Mouse (Mus musculus) megakaryocyte, embryonic 14.5 days (primary cell): ENCODE data around the gene Foxb1.

Source experiments
- FLI1 ChIP-seq: IDR thresholded peaks from 2 replicates; pipeline ENCODE4 v1.6.1; 2012; ENCODE audit warnings: low read length, inconsistent platforms, mixed read lengths
- GATA1 ChIP-seq: IDR thresholded peaks from 3 replicates; pipeline ENCODE4 v1.6.1; 2012; ENCODE audit warnings: mixed read lengths, low read length, inconsistent platforms, borderline replicate concordance

DNA sequence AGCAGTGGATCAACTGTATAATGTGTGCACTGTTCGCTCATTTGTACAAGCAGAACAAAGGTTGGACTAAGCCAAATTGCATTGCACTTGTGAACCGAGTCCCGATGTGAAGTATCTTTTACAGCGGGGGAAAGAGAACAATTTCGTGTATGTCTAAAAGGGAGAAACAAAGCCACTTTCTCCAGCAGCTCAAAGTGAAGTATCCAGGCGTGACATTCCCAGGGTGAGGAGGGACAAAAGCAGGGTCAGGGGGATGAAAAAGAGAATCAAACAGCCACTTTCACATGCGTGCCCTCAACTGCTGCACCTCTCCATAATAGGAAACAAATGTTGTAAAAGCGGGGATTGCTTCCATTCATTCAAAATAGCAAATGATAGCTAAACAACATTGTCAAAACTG lies 5.6 kb upstream of the Foxb1 start:
- no peak for TF ChIP-seq GATA1
- no peak for TF ChIP-seq FLI1
